Mouse (Mus musculus) olfactory bulb, adult 2 months (tissue): Measurements from ENCODE around the gene Lrrc10b. TPM values are rescaled to one million over a fixed set of nuclear protein-coding genes. Genes with fewer than 3 reads are reported as not detected.

Experiments
- H3K27ac ChIP-seq: fragments of 200-500 bp; 2 replicates; pipeline ENCODE4 v1.5.1; 2012; ENCODE audit warnings: low read depth, low read length; ENCODE audit not compliant: insufficient read depth
- H3K4me1 ChIP-seq: fragments of 200-500 bp; 2 replicates; pipeline ENCODE4 v1.6.1; 2012; ENCODE audit warnings: low read length; ENCODE audit not compliant: control insufficient read depth, insufficient read depth
- H3K4me3 ChIP-seq: fragments of 200-500 bp; 2 replicates; pipeline ENCODE4 v1.5.1; 2012; ENCODE audit warnings: mild to moderate bottlenecking, low read depth, low read length, moderate library complexity; ENCODE audit not compliant: insufficient read depth
- CTCF ChIP-seq: fragments of 200-500 bp; IDR thresholded peaks from 2 replicates; pipeline ENCODE4 v1.5.1; 2012; ENCODE audit warnings: low read depth, mild to moderate bottlenecking, low read length, moderate library complexity; ENCODE audit not compliant: insufficient read depth
- POLR2A ChIP-seq: fragments of 200-500 bp; IDR thresholded peaks from 2 replicates; pipeline ENCODE4 v1.6.1; 2012; ENCODE audit warnings: mild to moderate bottlenecking, low read depth, low read length, moderate library complexity; ENCODE audit not compliant: insufficient read depth
- WGBS: fragments of 180-500 bp; shearing (Covaris S2); methylation state at CpG from one replicate; pipeline ENCODE4 v1.1.7; 2018; 5-methylcytosine and 5-hydroxymethylcytosine counted together
- polyA plus RNA-seq: library from polyadenylated mRNA; stranded (reverse); fragments of >200 nt; gene quantifications from 2 replicates; pipeline ENCODE4 v1.2.4, GENCODE M21; 2012; ENCODE audit warnings: low replicate concordance; ENCODE audit not compliant: missing spikeins, insufficient read depth, insufficient read length

Lrrc10b gene
- polyA plus RNA-seq, 1 experiment, result not detected

GRCm38 (mm10) chr19:10473779-10474178 is 16.5 kb upstream of the Lrrc10b start:
- no peak overlapping the region for H3K27ac ChIP-seq
- H3K4me3 ChIP-seq, result no peak overlapping the region
- TF ChIP-seq POLR2A (no peak), CTCF (no peak)
- H3K4me1 ChIP-seq, result peaks cover 6% of the 10 kb centered on the region; the same call in 1 of the 2 replicates
- 30% methylated on average over 6 of the region's 6 CpGs for WGBS

GRCm38 (mm10) chr19:10472958-10473357 is 15.7 kb upstream of the Lrrc10b start:
- Histone ChIP-seq H3K4me1 (peaks cover 6% of the 10 kb centered on the region; the same call in 1 of the 2 replicates), H3K27ac (no peak overlapping the region), H3K4me3 (no peak overlapping the region)
- WGBS, result 68% methylated on average over 3 of the region's 3 CpGs
- TF ChIP-seq CTCF (no peak), POLR2A (no peak)

GRCm38 (mm10) chr19:10469171-10469658 is 11.9 kb upstream of the Lrrc10b start:
- no peak for TF ChIP-seq CTCF
- TF ChIP-seq POLR2A, result no peak
- H3K27ac ChIP-seq, result no peak overlapping the region
- no peak overlapping the region for H3K4me3 ChIP-seq
- H3K4me1 ChIP-seq, result peaks cover 6% of the 10 kb centered on the region; the same call in 1 of the 2 replicates
- 79% methylated on average over 8 of the region's 8 CpGs for WGBS

GRCm38 (mm10) chr19:10464427-10464826 is 7.2 kb upstream of the Lrrc10b start:
- TF ChIP-seq POLR2A (no peak), CTCF (no peak)
- WGBS, result 78% methylated on average over 4 of the region's 4 CpGs
- H3K4me1 ChIP-seq, result peaks cover 10% of the 10 kb centered on the region
- H3K4me3 ChIP-seq, result no peak overlapping the region
- no peak overlapping the region for H3K27ac ChIP-seq

GRCm38 (mm10) chr19:10461584-10461983 is 4.3 kb upstream of the Lrrc10b start:
- Histone ChIP-seq H3K4me1 (peaks cover 14% of the 10 kb centered on the region), H3K4me3 (no peak overlapping the region), H3K27ac (no peak overlapping the region)
- WGBS, result 47% methylated on average over 7 of the region's 7 CpGs
- TF ChIP-seq CTCF (no peak), POLR2A (no peak)

GRCm38 (mm10) chr19:10459907-10460306 is 2.6 kb upstream of the Lrrc10b start:
- WGBS, result 59% methylated on average over 11 of the region's 11 CpGs
- Histone ChIP-seq H3K4me1 (peaks cover 24% of the 10 kb centered on the region), H3K4me3 (no peak overlapping the region), H3K27ac (no peak overlapping the region)
- no peak for TF ChIP-seq CTCF
- TF ChIP-seq POLR2A, result no peak

- no peak overlapping the region for H3K4me3 ChIP-seq
These were observed 823 bp upstream of the Lrrc10b start for GRCm38 (mm10) chr19:10458096-10458495.

GRCm38 (mm10) chr19:10457484-10457800 is 169 bp upstream of the Lrrc10b start:
- peaks cover 26% of the 10 kb centered on the region for H3K4me1 ChIP-seq
- H3K4me3 ChIP-seq, result peak overlapping the region; percentile 43
- TF ChIP-seq POLR2A, result no peak
- no peak for TF ChIP-seq CTCF
- 1% methylated on average over 34 of the region's 34 CpGs for WGBS
- H3K27ac ChIP-seq, result no peak overlapping the region

More at GRCm38 (mm10) chr19:10458096-10458495, 823 bp upstream of the Lrrc10b start:
- Histone ChIP-seq H3K4me1 (peaks cover 26% of the 10 kb centered on the region), H3K27ac (no peak overlapping the region)
- no peak for TF ChIP-seq POLR2A
- no peak for TF ChIP-seq CTCF
- 11% methylated on average over 8 of the region's 8 CpGs for WGBS

GRCm38 (mm10) chr19:10455437-10455806 is 1.9 kb downstream of the Lrrc10b start:
- H3K27ac ChIP-seq, result no peak overlapping the region
- TF ChIP-seq CTCF, result no peak
- no peak overlapping the region for H3K4me3 ChIP-seq
- peaks cover 26% of the 10 kb centered on the region for H3K4me1 ChIP-seq
- WGBS, result 85% methylated on average over 3 of the region's 3 CpGs

- TF ChIP-seq POLR2A (no peak), CTCF (no peak)
- WGBS, result 74% methylated on average over 4 of the region's 4 CpGs
- H3K27ac ChIP-seq, result no peak overlapping the region
- no peak overlapping the region for H3K4me3 ChIP-seq
- peaks cover 22% of the 10 kb centered on the region for H3K4me1 ChIP-seq
These were observed 2.4 kb downstream of the Lrrc10b start for GRCm38 (mm10) chr19:10454718-10455436.
